Mouse (Mus musculus): ENCODE results near the gene Ahdc1. TPM values are rescaled to one million over a fixed set of nuclear protein-coding genes. Genes with fewer than 3 reads are reported as not detected.
A peak's percentile ranks its signal among the peaks of the same experiment; 100 is the strongest.

Ahdc1 gene
- total RNA-seq, 2 experiments from 2014 or later = 54.0 to 63.0 TPM

- DNase-seq = no peak
- intact Hi-C loops (cut with DNase I) = loop anchor here (2.0 kb wide), 1 partner anchor 15 kb away; no protein-coding TSS in a partner anchor
Observed at GRCm38 (mm10) chr4:133035946-133036345, 24.9 kb downstream of the Ahdc1 start.

GRCm38 (mm10) chr4:133037293-133037692 lies 26.2 kb downstream of the Ahdc1 start:
- peak in 1 of 2 experiments; percentile 45 for DNase-seq

GRCm38 (mm10) chr4:133037798-133038197 lies 26.7 kb downstream of the Ahdc1 start:
- intact Hi-C loops (cut with DNase I) = loop anchor here (2.0 kb wide), 2 partner anchors 17 to 25 kb away; no protein-coding TSS in a partner anchor
- no peak for DNase-seq

More at GRCm38 (mm10) chr4:133037293-133037692, 26.2 kb downstream of the Ahdc1 start:
- intact Hi-C loops (cut with DNase I) = loop anchor here (2.0 kb wide), 1 partner anchor 16 kb away; no protein-coding TSS in a partner anchor

- DNase-seq = peak; percentile 84
- intact Hi-C loops (cut with DNase I) = loop anchor here (2.0 kb wide), 1 partner anchor 26 kb away; no protein-coding TSS in a partner anchor
Observed at GRCm38 (mm10) chr4:133038521-133039115, 27.6 kb downstream of the Ahdc1 start.

GRCm38 (mm10) chr4:133039116-133039819 lies 28.2 kb downstream of the Ahdc1 start:
- intact Hi-C loops (cut with DNase I) = loop anchor here (2.0 kb wide), 1 partner anchor 26 kb away; no protein-coding TSS in a partner anchor
- peak; percentile 72 to 84 for DNase-seq

DNA sequence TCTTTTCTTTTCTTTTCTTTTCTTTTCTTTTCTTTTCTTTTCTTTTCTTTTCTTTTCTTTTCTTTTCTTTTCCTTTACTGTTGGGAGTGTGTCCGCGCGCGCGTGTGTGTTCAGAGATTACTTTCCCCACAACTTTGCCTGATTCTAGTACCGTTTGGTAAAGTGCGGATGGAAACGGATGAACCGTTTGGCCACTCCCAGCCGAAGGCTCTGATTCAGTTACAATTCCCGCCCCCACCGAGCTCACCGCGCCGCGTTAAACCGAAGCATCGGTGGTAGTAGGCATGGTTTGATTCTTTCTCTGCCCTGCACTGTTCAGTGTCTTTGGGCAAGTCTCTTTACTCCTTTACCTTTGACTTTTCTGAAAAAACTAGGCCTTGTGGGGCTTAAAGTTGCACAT lies 28.8 kb downstream of the Ahdc1 start:
- DNase-seq = no peak
- intact Hi-C loops (cut with DNase I) = loop anchor here (2.0 kb wide), 2 partner anchors 17 to 27 kb away; no protein-coding TSS in a partner anchor

DNA sequence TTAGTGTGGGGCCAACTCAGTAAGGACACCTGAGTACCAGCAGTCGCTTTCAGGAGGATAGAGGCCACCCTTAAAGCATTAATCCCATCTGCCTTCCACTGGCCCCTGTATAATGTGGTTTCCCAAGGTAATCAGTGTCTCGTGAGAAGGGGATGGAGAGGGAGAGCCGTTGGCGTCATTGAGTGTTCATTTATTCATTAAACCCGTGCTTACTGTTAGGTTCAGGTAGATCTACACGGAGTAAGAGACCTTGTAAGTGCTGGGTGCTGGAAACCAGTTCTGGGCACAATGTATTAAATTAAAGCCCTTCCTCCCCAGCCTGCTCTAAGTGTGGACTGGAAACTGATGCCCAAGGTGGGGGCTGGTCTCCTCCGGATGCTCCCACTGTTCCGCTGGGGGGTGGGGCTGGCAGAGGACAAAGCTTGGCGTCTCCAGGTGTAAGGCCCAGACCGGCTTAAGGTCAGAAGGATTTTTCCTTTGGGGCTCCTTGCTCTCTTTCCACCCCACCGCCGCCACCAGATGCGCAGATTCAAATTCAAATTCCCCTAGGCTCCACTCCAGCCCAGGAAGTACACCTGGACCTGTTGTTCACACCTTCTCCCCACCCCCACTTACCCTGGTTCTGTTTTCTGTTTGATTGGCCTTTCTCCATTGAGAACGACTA lies 29.3 kb downstream of the Ahdc1 start:
- no peak for DNase-seq
- intact Hi-C loops (cut with DNase I) = loop anchor here (2.0 kb wide), 1 partner anchor 16 kb away; no protein-coding TSS in a partner anchor

- intact Hi-C loops (cut with DNase I) = no loop called here
- DNase-seq = no peak
Observed at GRCm38 (mm10) chr4:133042244-133042643, 31.2 kb downstream of the Ahdc1 start.

- peak in 1 of 2 experiments; percentile 70 for DNase-seq
- intact Hi-C loops (cut with DNase I) = no loop called here
Observed at GRCm38 (mm10) chr4:133042651-133043635, 31.9 kb downstream of the Ahdc1 start.

GRCm38 (mm10) chr4:133043798-133044646 lies 33.0 kb downstream of the Ahdc1 start:
- intact Hi-C loops (cut with DNase I) = no loop called here

GRCm38 (mm10) chr4:133044647-133045094 lies 33.6 kb downstream of the Ahdc1 start:
- DNase-seq = no peak
- intact Hi-C loops (cut with DNase I) = no loop called here

More at GRCm38 (mm10) chr4:133043798-133044646, 33.0 kb downstream of the Ahdc1 start:
- DNase-seq = peak; percentile 82 to 90

DNA sequence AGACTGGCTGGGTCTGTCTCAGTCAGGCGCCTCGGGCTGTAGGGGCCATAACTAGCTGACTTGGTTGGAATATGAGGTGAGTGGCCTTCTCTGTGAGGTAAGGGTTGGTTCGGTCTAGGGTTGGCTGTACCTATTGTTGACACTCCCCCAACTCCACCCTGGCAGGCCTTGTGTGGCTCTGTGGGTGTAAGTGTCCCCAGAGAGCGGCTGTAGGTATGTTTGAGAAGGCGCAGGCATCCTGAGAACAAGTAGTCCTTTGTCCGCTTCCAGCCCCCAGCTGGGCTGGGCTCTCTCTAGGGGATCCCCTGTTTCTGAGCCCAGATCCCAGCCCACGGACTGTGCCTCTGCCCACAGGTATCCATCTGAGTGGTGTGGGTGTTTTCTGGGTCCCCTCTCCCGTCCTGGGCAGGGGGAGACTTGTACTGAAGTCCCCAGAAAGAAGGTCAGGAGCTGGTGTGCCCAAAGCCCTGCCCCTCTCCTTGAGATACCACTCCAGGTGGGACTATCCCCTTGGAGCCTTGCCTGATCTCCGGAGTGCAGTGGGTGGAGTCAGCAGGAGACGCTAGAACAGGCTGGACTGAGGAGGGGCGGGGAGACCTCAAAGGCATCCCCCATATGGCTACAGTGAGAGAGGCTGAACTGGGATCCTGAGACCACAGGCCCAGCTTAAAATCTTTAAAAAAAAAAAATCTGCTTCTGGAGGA lies 34.9 kb downstream of the Ahdc1 start:
- DNase-seq = no peak

GRCm38 (mm10) chr4:133046691-133047352 lies 35.8 kb downstream of the Ahdc1 start:
- intact Hi-C loops (cut with DNase I) = no loop called here
- no peak for DNase-seq

More for the DNA sequence above, 34.9 kb downstream of the Ahdc1 start:
- intact Hi-C loops (cut with DNase I) = no loop called here

DNA sequence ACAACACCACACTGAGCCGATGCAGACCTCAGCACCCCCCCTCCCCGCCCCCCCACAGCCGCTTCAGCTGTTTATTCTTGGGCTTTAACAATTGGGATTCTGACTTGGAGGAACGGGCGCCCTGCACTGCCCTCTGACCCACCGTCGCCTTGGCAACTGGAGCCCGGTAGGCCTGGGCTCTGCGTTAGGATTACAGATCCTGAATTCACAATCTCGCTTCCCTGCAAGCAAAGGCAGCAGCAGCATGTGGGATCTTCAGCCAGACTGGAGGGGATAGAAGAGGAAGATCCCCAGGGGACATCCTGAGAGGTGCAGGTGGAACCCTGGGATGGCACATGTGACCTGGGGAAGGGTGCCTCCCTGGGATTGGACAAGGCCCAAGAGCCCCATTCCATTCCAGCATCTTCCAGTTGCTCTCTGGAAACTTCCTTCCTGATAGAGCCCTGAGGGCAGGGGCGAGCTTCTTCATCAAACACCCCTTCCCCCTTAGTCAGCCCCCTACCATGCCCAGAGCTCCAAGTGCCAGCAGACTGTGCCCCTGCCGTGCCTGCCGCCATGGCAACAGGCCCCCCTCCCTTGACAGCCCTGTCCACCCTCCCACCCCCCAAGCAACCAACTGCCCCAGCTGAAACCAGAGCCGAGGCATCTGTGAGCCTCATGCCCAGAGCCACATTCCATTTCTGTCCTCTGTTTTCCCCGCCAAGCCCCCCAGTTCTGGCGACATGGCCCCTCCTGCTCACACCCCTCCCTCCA lies 36.5 kb downstream of the Ahdc1 start:
- intact Hi-C loops (cut with DNase I) = no loop called here
- no peak for DNase-seq

DNA sequence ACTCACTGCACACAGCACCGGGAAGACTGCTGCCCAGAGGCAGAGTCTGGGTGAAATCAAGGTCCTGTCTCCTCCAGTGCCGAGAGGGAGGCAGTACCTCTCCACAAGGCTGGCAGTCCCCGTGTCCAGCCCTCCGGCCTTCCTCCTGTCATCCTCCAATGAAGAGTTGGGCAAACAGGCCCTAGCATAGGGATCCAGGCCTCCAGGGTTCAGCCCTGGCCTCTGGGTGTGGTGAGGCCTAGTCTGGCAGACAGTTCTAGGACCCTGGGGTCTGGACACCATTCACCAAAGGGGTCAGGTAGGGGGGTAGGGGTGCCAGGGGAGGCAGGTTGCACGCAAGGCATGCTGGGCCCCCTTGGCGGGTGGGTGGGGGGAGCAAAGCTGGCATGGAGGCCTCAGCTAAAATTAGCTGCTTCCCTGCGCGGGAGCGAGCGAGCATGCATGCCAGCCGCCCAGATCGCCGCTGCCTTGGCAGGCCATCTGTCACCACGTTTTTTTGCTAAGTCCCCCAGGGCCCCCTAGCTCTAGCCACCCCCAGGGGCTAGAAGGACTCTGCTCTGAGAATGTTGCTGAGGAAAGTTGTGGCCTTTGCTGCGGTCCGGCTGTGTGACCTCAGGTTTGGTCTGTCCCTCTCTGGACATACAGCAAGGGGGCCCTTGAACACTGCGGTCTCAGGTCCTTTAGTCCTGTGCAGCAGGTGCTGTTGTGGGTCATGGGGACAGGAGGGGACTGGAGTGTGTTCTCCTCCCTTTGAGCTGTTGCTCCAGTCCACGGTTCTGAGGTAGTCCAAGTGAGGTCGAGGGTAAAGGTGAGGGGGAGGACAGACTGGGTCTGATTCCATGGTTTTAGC lies 38.2 kb downstream of the Ahdc1 start:
- peak in 1 of 2 experiments; percentile 79 for DNase-seq

More for the DNA sequence above, 38.2 kb downstream of the Ahdc1 start:
- intact Hi-C loops (cut with DNase I) = no loop called here

All from heart, postnatal 10 days (tissue).